Mouse (Mus musculus) stomach, embryonic 16.5 days (tissue): ENCODE measurements around the gene Per2. TPM values are rescaled to one million over a fixed set of nuclear protein-coding genes. Genes with fewer than 3 reads are reported as not detected.

Source experiments
- ATAC-seq: fragments of 200-750 bp; cut with Nextera tagmentation; 2 replicates; pipeline ENCODE4 v1.8.0; 2017; ENCODE audit warnings: moderate number of reproducible peaks, moderate TSS enrichment; ENCODE audit not compliant: insufficient read depth, low FRiP score
- H3K27ac ChIP-seq: fragments of 300-500 bp; sonication (generic); 2 replicates; pipeline ENCODE4 v1.5.1; 2014; ENCODE audit warnings: low read length
- H3K27me3 ChIP-seq: fragments of 300-500 bp; sonication (generic); 2 replicates; pipeline ENCODE4 v1.6.1; 2014; ENCODE audit warnings: low read length, control low read depth, mixed read lengths; ENCODE audit not compliant: control insufficient read depth, insufficient read depth
- H3K36me3 ChIP-seq: fragments of 300-500 bp; sonication (generic); 2 replicates; pipeline ENCODE4 v1.6.1; 2014; ENCODE audit warnings: low read length; ENCODE audit not compliant: control insufficient read depth, insufficient read depth
- H3K4me1 ChIP-seq: fragments of 300-500 bp; sonication (generic); 2 replicates; pipeline ENCODE4 v1.6.1; 2014; ENCODE audit warnings: low read length, control low read depth, mixed read lengths; ENCODE audit not compliant: control insufficient read depth, insufficient read depth
- H3K4me2 ChIP-seq: fragments of 300-500 bp; sonication (generic); 2 replicates; pipeline ENCODE4 v1.6.1; 2014; ENCODE audit warnings: low read depth, low read length, mixed read lengths
- H3K4me3 ChIP-seq: fragments of 300-500 bp; sonication (generic); replicated peaks from 2 replicates; pipeline ENCODE4 v1.5.1; 2014; ENCODE audit warnings: mild to moderate bottlenecking, low read length
- H3K9ac ChIP-seq: fragments of 300-500 bp; sonication (generic); 2 replicates; pipeline ENCODE4 v1.6.1; 2014; ENCODE audit warnings: low read length
- H3K9me3 ChIP-seq: fragments of 300-500 bp; sonication (generic); replicated peaks from 2 replicates; pipeline ENCODE4 v1.6.1; 2016; ENCODE audit warnings: low read length, control low read depth; ENCODE audit not compliant: control insufficient read depth
- WGBS: fragments of 180-500 bp; shearing (Covaris S2); extraction: QIAGEN DNeasy Blood & Tissue Kit; methylation state at CpG from one replicate; pipeline ENCODE4 v1.1.7; 2014; 5-methylcytosine and 5-hydroxymethylcytosine counted together
- polyA plus RNA-seq: library from polyadenylated mRNA; unstranded; fragments of >200 nt; fragmentation: Nextera tagmentation; extraction: Ambion mirVana; gene quantifications from 2 replicates; pipeline ENCODE4 v1.2.1, GENCODE M21; 2015

Gene Per2
- polyA plus RNA-seq, 1 experiment from 2014 or later = 7.7 TPM

- Histone ChIP-seq H3K4me2 (peak overlapping the region; percentile 98), H3K9me3 (no peaks in the 10 kb centered on the region), H3K36me3 (no peaks in the 10 kb centered on the region), H3K4me3 (peak overlapping the region; percentile 93), H3K27ac (peak overlapping the region; percentile 83), H3K4me1 (peaks cover 26% of the 10 kb centered on the region), H3K27me3 (no peaks in the 10 kb centered on the region), H3K9ac (peak overlapping the region; percentile 68)
- ATAC-seq = no peak
- 0% methylated on average over 14 of the region's 14 CpGs for WGBS
Observed at GRCm38 (mm10) chr1:91413536-91413897, 45.6 kb downstream of the Per2 start.

GRCm38 (mm10) chr1:91413030-91413506, 46.1 kb downstream of the Per2 start:
- H3K36me3 ChIP-seq = no peaks in the 10 kb centered on the region
- peak; percentile 93 for ATAC-seq
- peak overlapping the region; percentile 98 for H3K4me2 ChIP-seq
- H3K27ac ChIP-seq = peak overlapping the region; percentile 85
- peak overlapping the region; percentile 95 for H3K9ac ChIP-seq
- under 1% methylated on average over 34 of the region's 34 CpGs for WGBS
- H3K9me3 ChIP-seq = no peaks in the 10 kb centered on the region
- no peaks in the 10 kb centered on the region for H3K27me3 ChIP-seq
- H3K4me1 ChIP-seq = peaks cover 26% of the 10 kb centered on the region
- H3K4me3 ChIP-seq = peak overlapping the region; percentile 93

GRCm38 (mm10) chr1:91412286-91413029, 46.7 kb downstream of the Per2 start:
- peaks cover 26% of the 10 kb centered on the region for H3K4me1 ChIP-seq
- peak overlapping the region; percentile 95 for H3K9ac ChIP-seq
- peak; percentile 30 for ATAC-seq
- peak overlapping the region; percentile 85 for H3K27ac ChIP-seq
- no peaks in the 10 kb centered on the region for H3K36me3 ChIP-seq
- no peaks in the 10 kb centered on the region for H3K9me3 ChIP-seq
- peak overlapping the region; percentile 98 for H3K4me2 ChIP-seq
- 4% methylated on average over 60 of the region's 65 CpGs for WGBS
- H3K27me3 ChIP-seq = no peaks in the 10 kb centered on the region; the same call in 1 of the 2 replicates
- peak overlapping the region; percentile 93 for H3K4me3 ChIP-seq

GRCm38 (mm10) chr1:91411631-91412285, 47.4 kb downstream of the Per2 start:
- no peaks in the 10 kb centered on the region for H3K9me3 ChIP-seq
- H3K4me2 ChIP-seq = peak overlapping the region; percentile 98
- H3K4me3 ChIP-seq = peak overlapping the region; percentile 93
- H3K27ac ChIP-seq = no peak overlapping the region
- no peaks in the 10 kb centered on the region for H3K36me3 ChIP-seq
- H3K27me3 ChIP-seq = no peaks in the 10 kb centered on the region; the same call in 1 of the 2 replicates
- 66% methylated on average over 8 of the region's 8 CpGs for WGBS
- H3K9ac ChIP-seq = peak overlapping the region; percentile 95
- ATAC-seq = no peak
- peaks cover 26% of the 10 kb centered on the region for H3K4me1 ChIP-seq

GRCm38 (mm10) chr1:91407819-91408218, 51.3 kb downstream of the Per2 start:
- no peak overlapping the region for H3K4me2 ChIP-seq
- no peak overlapping the region for H3K4me3 ChIP-seq
- WGBS = 70% methylated on average over 4 of the region's 4 CpGs
- no peak for ATAC-seq
- H3K27me3 ChIP-seq = no peaks in the 10 kb centered on the region; the same call in 1 of the 2 replicates
- H3K9ac ChIP-seq = no peak overlapping the region
- peaks cover 8% of the 10 kb centered on the region; the same call in 1 of the 2 replicates for H3K4me1 ChIP-seq
- H3K36me3 ChIP-seq = no peaks in the 10 kb centered on the region
- no peak overlapping the region for H3K27ac ChIP-seq
- no peaks in the 10 kb centered on the region for H3K9me3 ChIP-seq

- H3K4me2 ChIP-seq = no peak overlapping the region
- H3K4me1 ChIP-seq = no peaks in the 10 kb centered on the region
- H3K9ac ChIP-seq = no peak overlapping the region
- H3K4me3 ChIP-seq = no peak overlapping the region
- ATAC-seq = no peak; the same call in 1 of the 2 replicates
- 45% methylated on average over 23 of the region's 23 CpGs for WGBS
- no peaks in the 10 kb centered on the region for H3K36me3 ChIP-seq
- H3K9me3 ChIP-seq = no peaks in the 10 kb centered on the region
- no peak overlapping the region for H3K27ac ChIP-seq
- H3K27me3 ChIP-seq = no peaks in the 10 kb centered on the region; the same call in 1 of the 2 replicates
Observed at GRCm38 (mm10) chr1:91405406-91406169, 53.5 kb downstream of the Per2 start.

GRCm38 (mm10) chr1:91404976-91405375, 54.1 kb downstream of the Per2 start:
- Histone ChIP-seq H3K36me3 (no peaks in the 10 kb centered on the region), H3K9ac (no peak overlapping the region), H3K9me3 (no peaks in the 10 kb centered on the region), H3K27me3 (no peaks in the 10 kb centered on the region; the same call in 1 of the 2 replicates), H3K27ac (no peak overlapping the region), H3K4me2 (no peak overlapping the region), H3K4me1 (no peaks in the 10 kb centered on the region), H3K4me3 (no peak overlapping the region)
- 24% methylated on average over 1 of the region's 1 CpGs for WGBS
- ATAC-seq = no peak

- ATAC-seq = peak; percentile 96
- Histone ChIP-seq H3K9me3 (no peaks in the 10 kb centered on the region), H3K4me3 (peak within 1 kb of the TSS; percentile 69), H3K36me3 (no peaks in the 10 kb centered on the region), H3K4me2 (peak within 1 kb of the TSS; percentile 70), H3K9ac (peak within 1 kb of the TSS; percentile 88), H3K4me1 (peaks cover 15% of the 10 kb centered on the region), H3K27me3 (no peaks in the 10 kb centered on the region), H3K27ac (peak within 1 kb of the TSS; percentile 68)
- WGBS = under 1% methylated on average over 89 of the region's 91 CpGs
Observed at GRCm38 (mm10) chr1:91398260-91399062, 60.7 kb downstream of the Per2 start, which contains the start of gene Ilkap. TSS of gene Ilkap (minus strand) at chr1:91398815.
